Mouse (Mus musculus) heart, embryonic 14.5 days (tissue): ENCODE measurements around the gene Gck. TPM values are rescaled to one million over a fixed set of nuclear protein-coding genes. Genes with fewer than 3 reads are reported as not detected.

ENCODE experiments used
- ATAC-seq: fragments of 200-750 bp; cut with Nextera tagmentation; 2 replicates; pipeline ENCODE4 v1.8.0; 2017; ENCODE audit warnings: low read depth, moderate TSS enrichment; ENCODE audit not compliant: insufficient number of reproducible peaks, insufficient read depth, low FRiP score
- H3K27ac ChIP-seq, 2 experiments: fragments of 200-500 bp in 1 of 2; fragments of 300-500 bp in 1 of 2; sonication (generic) in 1 of 2; replicated peaks in 1 of 2; 2 replicates each; pipeline ENCODE4 v1.5.1; 2012 to 2014; ENCODE audit warnings: low read depth in 2 of 2, low read length in 2 of 2, control low read depth in 1 of 2, mild to moderate bottlenecking in 1 of 2, mixed read lengths in 1 of 2; ENCODE audit not compliant: control insufficient read depth in 1 of 2, insufficient read depth in 1 of 2
- H3K27me3 ChIP-seq: fragments of 300-500 bp; sonication (generic); 2 replicates; pipeline ENCODE4 v1.6.1; 2014; ENCODE audit warnings: mild to moderate bottlenecking, low read length, control low read depth; ENCODE audit not compliant: control insufficient read depth, insufficient read depth
- H3K36me3 ChIP-seq: fragments of 300-500 bp; sonication (generic); 2 replicates; pipeline ENCODE4 v1.6.1; 2014; ENCODE audit warnings: mild to moderate bottlenecking, control low read depth, low read length, mixed read lengths; ENCODE audit not compliant: control insufficient read depth, insufficient read depth
- H3K4me1 ChIP-seq, 2 experiments: fragments of 200-500 bp in 1 of 2; fragments of 300-500 bp in 1 of 2; sonication (generic) in 1 of 2; 2 replicates each; pipeline ENCODE4 v1.6.1; 2012 to 2014; ENCODE audit warnings: low read length in 2 of 2, control low read depth in 1 of 2, mixed read lengths in 1 of 2; ENCODE audit not compliant: control insufficient read depth in 2 of 2, insufficient read depth in 2 of 2
- H3K4me2 ChIP-seq: fragments of 300-500 bp; sonication (generic); 2 replicates; pipeline ENCODE4 v1.6.1; 2014; ENCODE audit warnings: mild to moderate bottlenecking, low read length
- H3K4me3 ChIP-seq, 2 experiments: fragments of 200-500 bp in 1 of 2; fragments of 300-500 bp in 1 of 2; sonication (generic) in 1 of 2; 2 replicates each; pipeline ENCODE4 v1.5.1; 2012 to 2014; ENCODE audit warnings: low read length in 2 of 2, mild to moderate bottlenecking in 2 of 2, control low read depth in 1 of 2, low read depth in 1 of 2, moderate library complexity in 1 of 2; ENCODE audit not compliant: control insufficient read depth in 1 of 2, insufficient read depth in 1 of 2
- H3K9ac ChIP-seq: fragments of 300-500 bp; sonication (generic); 2 replicates; pipeline ENCODE4 v1.6.1; 2014; ENCODE audit warnings: mild to moderate bottlenecking, low read length
- H3K9me3 ChIP-seq: fragments of 300-500 bp; sonication (generic); 2 replicates; pipeline ENCODE4 v1.6.1; 2016; ENCODE audit warnings: low read length, control low read depth; ENCODE audit not compliant: control insufficient read depth
- WGBS: fragments of 180-500 bp; shearing (Covaris S2); extraction: QIAGEN DNeasy Blood & Tissue Kit; methylation state at CpG from one replicate; pipeline ENCODE4 v1.1.7; 2014; 5-methylcytosine and 5-hydroxymethylcytosine counted together
- polyA plus RNA-seq: library from polyadenylated mRNA; unstranded; fragments of >200 nt; fragmentation: Nextera tagmentation; extraction: Ambion mirVana; gene quantifications from 2 replicates; pipeline ENCODE4 v1.2.1, GENCODE M21; 2014

Gene Gck
- polyA plus RNA-seq, 1 experiment from 2014 or later: 0.65 TPM

DNA sequence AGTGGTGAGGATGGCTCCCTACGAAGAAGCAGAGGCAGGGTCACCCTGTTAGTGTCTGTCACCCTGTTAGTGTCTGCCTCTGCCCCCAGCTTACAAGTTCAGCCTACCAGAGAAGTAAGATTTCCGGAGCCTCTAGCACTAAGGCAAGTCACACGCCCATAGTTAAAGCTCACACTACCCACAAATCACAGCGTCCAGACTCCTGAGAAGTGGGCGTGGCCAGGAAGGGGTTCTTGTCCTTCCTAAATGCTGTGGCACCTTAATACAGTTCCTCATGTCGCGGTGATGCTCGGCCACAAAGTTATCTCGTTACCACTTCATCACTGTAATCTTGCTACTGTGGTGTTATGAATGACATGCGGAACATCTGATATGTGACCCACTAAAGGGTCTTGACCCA, 38.2 kb upstream of the Gck start:
- H3K27ac ChIP-seq: no peak overlapping the region
- H3K9me3 ChIP-seq: no peaks in the 10 kb centered on the region
- no peaks in the 10 kb centered on the region for H3K36me3 ChIP-seq
- ATAC-seq: no peak
- H3K4me1 ChIP-seq: no peaks in the 10 kb centered on the region
- no peak overlapping the region for H3K4me3 ChIP-seq
- H3K9ac ChIP-seq: no peak overlapping the region
- no peak overlapping the region for H3K4me2 ChIP-seq
- no peaks in the 10 kb centered on the region for H3K27me3 ChIP-seq
- 72% methylated on average over 10 of the region's 10 CpGs for WGBS

DNA sequence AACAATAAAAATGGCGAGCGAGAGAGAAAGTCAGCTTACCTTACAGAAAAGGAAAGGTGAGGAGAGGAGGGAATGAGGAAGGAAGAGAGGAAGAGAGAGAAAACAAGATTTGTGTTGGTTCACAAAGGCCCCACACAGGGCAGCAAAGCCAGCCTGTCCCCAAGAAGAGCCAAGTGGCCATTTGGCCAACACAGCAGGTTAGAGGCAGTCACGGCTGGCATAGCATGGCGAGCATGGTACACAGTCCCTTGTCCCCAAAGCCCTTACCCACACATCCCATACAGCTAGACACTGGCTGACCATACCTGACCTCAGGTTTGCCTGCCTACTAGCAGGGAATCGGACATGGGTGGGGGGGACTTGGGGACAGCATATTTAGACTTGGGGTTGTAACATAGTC, 33.7 kb upstream of the Gck start:
- WGBS: 95% methylated on average over 5 of the region's 5 CpGs
- Histone ChIP-seq H3K9ac (no peak overlapping the region), H3K4me3 (no peak overlapping the region), H3K36me3 (no peaks in the 10 kb centered on the region), H3K4me1 (no peaks in the 10 kb centered on the region), H3K27ac (no peak overlapping the region), H3K4me2 (no peak overlapping the region), H3K27me3 (no peaks in the 10 kb centered on the region), H3K9me3 (no peaks in the 10 kb centered on the region)
- no peak for ATAC-seq

DNA sequence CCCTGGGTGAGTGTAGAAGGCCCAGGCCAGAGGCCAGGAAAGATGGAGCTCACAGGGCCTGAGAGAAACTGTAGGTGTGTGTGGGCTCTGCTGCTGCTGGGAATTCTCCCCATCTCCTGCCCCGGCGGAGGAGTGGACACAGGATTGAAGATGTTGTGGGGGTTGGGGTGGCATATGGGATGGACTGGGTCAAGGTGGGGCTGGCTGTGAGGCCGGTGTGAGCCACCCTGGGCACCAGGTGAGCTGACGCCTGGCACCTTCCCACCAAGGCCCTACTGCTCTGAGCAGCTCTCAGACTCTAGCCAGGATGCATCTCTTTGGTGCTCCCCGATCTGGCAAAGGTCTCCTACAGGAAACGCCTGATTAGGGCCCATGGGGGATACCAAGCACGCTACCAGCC, 31.4 kb upstream of the Gck start:
- Histone ChIP-seq H3K27ac (no peak overlapping the region), H3K4me2 (no peak overlapping the region), H3K27me3 (no peaks in the 10 kb centered on the region), H3K36me3 (no peaks in the 10 kb centered on the region), H3K9ac (no peak overlapping the region), H3K9me3 (no peaks in the 10 kb centered on the region), H3K4me1 (peaks cover 0 to 1% of the 10 kb centered on the region in 2 experiments; a peak in 1 of 4 replicates), H3K4me3 (no peak overlapping the region)
- 81% methylated on average over 7 of the region's 7 CpGs for WGBS
- no peak for ATAC-seq

DNA sequence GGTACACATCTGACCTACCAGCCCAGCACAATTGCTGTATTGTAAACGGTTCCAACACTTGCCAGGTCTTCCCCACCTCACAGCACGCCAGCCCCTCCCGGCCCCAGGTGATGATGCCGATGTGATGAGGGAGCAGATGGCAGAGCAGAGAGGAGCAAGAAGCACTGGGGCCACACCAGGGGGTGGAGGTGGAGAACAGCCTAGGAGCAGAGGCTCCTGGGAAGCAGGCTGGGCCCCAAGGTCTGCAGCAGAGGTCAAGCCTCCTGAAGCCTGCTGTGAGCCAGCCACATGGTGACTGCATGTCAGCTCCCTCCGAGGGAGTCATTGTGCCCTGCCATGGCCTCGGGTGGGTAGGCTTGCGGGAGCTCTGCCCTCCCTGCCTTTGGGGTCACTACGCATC, 30.7 kb upstream of the Gck start:
- ATAC-seq: no peak
- Histone ChIP-seq H3K36me3 (no peaks in the 10 kb centered on the region), H3K9ac (no peak overlapping the region), H3K27me3 (no peaks in the 10 kb centered on the region), H3K27ac (no peak overlapping the region), H3K4me2 (no peak overlapping the region), H3K4me3 (no peak overlapping the region), H3K9me3 (no peaks in the 10 kb centered on the region), H3K4me1 (peaks cover 2 to 6% of the 10 kb centered on the region in 2 experiments; a peak in 2 of 4 replicates)
- WGBS: 67% methylated on average over 8 of the region's 8 CpGs

DNA sequence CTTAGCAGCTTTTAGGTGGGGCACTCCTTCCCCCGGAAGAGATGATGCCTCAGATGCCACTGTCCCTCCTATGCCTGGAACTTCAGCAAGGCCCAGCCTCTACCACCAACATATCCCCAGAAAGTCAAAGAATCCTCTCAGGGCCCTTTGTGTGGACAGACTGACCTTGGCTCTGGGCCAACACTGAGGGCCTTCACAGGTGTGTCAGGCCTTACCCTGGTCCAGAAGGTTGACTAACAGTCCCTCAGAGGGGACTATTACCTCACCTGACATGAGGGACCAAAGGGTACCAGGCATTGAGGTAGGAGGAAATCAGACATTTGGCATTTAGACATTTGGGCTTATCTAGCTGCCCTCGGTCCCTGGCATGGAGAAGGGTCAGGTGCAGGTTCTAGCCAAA, 30.2 kb upstream of the Gck start:
- no peak for ATAC-seq
- Histone ChIP-seq H3K4me1 (peaks cover 2 to 6% of the 10 kb centered on the region in 2 experiments; a peak in 2 of 4 replicates), H3K4me3 (no peak overlapping the region), H3K27ac (no peak overlapping the region), H3K9ac (no peak overlapping the region), H3K36me3 (no peaks in the 10 kb centered on the region), H3K4me2 (no peak overlapping the region), H3K9me3 (no peaks in the 10 kb centered on the region), H3K27me3 (no peaks in the 10 kb centered on the region)
- 82% methylated on average over 2 of the region's 2 CpGs for WGBS

DNA sequence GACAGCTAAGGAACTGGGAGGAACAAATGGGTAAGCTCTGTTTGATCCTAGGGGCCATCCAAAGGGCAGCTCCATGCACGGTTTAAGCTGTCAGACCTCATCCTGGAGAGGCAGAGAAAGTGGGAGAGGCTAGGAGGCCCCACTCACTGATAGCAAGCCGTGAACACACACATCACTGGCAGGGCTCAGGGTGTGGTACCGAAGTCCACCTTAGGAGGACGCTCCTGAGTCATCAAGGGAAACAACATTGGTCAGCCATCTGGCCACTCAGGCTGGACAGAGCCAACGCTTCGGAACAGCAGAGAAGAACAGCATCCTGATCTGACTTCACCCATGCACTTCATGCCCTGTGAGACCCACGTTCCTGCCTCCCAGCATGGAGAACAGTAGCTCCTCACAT, 29.2 kb upstream of the Gck start:
- no peak overlapping the region for H3K27ac ChIP-seq
- H3K4me3 ChIP-seq: no peak overlapping the region
- H3K36me3 ChIP-seq: no peaks in the 10 kb centered on the region
- H3K9me3 ChIP-seq: no peaks in the 10 kb centered on the region
- ATAC-seq: no peak
- 71% methylated on average over 7 of the region's 7 CpGs for WGBS
- H3K4me1 ChIP-seq: peaks cover 2 to 6% of the 10 kb centered on the region in 2 experiments; a peak in 2 of 4 replicates
- H3K4me2 ChIP-seq: no peak overlapping the region
- no peaks in the 10 kb centered on the region for H3K27me3 ChIP-seq
- H3K9ac ChIP-seq: no peak overlapping the region

DNA sequence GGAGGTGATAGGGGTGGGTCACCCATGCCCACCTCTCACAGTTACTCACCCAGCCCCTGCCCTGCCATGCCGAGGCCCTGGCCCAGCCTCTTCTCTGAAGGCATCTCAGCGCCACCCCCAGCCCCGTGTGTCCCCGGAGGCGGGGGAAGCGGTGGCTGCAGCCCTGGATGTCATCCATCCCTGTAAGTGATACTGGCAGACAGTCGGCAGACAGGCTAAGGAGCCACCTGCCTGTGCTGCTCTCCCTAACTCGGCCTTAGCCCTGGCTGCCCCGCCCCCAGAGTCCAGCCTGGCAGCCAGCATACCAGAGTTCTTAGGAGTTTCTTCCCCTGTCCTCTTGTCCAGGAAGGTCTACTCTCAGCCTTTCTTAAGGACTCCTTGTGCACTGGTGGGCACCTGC, 26.2 kb upstream of the Gck start:
- H3K9me3 ChIP-seq: no peaks in the 10 kb centered on the region
- 15% methylated on average over 9 of the region's 9 CpGs for WGBS
- no peaks in the 10 kb centered on the region; the same call in 1 of the 2 replicates for H3K36me3 ChIP-seq
- no peak overlapping the region for H3K27ac ChIP-seq
- H3K27me3 ChIP-seq: no peaks in the 10 kb centered on the region
- peaks cover 2 to 6% of the 10 kb centered on the region in 2 experiments; a peak in 2 of 4 replicates for H3K4me1 ChIP-seq
- ATAC-seq: no peak
- H3K9ac ChIP-seq: no peak overlapping the region
- no peak overlapping the region for H3K4me2 ChIP-seq
- H3K4me3 ChIP-seq: no peak overlapping the region

DNA sequence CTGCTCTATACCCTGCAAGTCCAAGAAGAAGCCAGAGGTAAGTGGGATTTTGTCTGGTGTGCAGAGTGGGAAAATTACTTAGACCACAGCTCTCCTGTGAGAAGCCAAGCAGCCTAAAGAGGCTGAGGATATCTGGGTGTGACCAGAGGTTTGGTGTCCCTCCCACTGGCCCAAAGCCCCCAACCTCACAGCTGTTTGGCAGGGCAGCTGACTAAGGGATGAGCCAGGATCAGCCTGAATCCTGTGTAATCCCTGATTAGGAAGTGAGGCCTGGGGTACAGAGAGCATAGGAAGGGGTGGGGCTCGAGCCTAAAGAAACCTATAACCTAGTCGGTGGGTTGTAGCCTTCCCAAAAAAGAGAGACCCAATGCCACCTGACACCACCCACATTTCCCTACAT, 25.2 kb upstream of the Gck start:
- Histone ChIP-seq H3K9me3 (no peaks in the 10 kb centered on the region), H3K4me3 (no peak overlapping the region), H3K4me1 (peaks cover 2 to 6% of the 10 kb centered on the region in 2 experiments; a peak in 2 of 4 replicates), H3K9ac (no peak overlapping the region), H3K36me3 (peaks cover 5% of the 10 kb centered on the region), H3K4me2 (no peak overlapping the region), H3K27me3 (no peaks in the 10 kb centered on the region), H3K27ac (no peak overlapping the region)
- no peak for ATAC-seq
- 70% methylated on average over 2 of the region's 2 CpGs for WGBS
